Mouse (Mus musculus) left cerebral cortex, postnatal 4 days (tissue): ENCODE measurements at regions not wholly inside any gene's neighbourhood (a gene's known extent, or its start where the extent isn't known, plus 50 kb on each side); places are given as distances from the start of the nearest gene placed in this dataset.
"Not testable (repeated sequence)": the region's sequence is repeated elsewhere in the genome, so short reads cannot be mapped to it uniquely, and the experiment has no call there.

Experiments used
- DNase-seq: peaks from one replicate; pipeline ENCODE4 v3.0.0-alpha.2; 2022
- intact Hi-C: fragments of 180-260 bp; cut with DNase I; formaldehyde crosslinking; loops from one replicate; pipeline ENCODE4 v1.15.1; 2025

DNA sequence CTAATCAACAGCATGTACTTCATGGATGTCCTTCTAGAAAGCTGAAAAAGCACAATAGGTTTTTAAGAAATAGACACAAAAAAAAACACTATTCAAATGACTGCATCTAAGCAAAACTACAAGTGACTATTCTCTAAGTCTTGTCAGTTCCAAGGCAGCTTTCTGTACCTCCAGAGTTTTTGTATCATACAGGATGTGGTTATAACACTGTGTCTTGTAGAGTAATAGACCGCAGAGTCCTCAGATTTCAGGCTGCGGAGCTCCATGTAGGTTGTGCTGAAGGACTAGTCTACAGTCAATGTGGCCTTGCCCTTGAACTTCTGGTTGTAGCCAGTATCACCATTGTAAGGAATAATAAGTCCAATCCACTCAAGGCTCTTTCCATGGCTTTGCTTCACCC is 1137.7 kb upstream of the Zfp386 start:
- DNase-seq, intact Hi-C loops: not testable (repeated sequence)

DNA sequence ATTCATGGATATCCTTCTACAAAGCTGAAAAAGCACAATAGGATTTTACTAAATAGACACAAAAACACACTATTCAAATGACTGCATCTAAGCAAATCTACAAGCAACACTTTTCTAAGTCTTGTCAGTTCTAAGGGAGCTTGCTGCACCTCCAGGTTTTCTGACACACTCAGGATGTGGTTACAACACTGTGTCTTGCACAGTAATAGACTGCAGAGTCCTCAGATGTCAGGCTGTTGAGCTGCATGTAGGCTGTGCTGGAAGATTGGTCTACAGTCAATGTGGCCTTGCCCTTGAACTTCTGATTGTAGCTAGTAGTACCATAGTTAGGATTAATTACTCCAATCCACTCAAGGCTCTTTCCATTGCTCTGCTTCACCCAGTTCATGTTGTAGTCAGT is 1133.1 kb upstream of the Zfp386 start:
- intact Hi-C loops, DNase-seq: not testable (repeated sequence)

DNA sequence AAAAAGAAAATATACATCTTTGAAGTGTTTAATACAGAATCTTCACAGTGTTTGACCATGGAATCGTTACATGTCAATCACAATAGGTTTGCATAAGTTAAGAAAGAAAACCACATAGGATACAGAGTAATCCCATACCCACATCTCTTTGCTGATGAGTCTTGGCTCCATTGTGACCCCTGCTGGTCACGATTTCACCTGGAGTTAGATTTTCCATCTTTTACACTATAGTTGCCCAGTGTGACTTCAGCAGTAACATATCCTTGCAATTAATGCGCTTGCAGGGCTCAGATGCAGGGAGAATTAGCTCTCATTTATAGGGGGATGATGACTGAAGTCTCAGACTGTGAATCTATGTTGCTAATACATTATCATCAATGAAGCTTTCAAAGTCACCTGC is 1119.8 kb upstream of the Zfp386 start:
- intact Hi-C loops: no loop called here

DNA sequence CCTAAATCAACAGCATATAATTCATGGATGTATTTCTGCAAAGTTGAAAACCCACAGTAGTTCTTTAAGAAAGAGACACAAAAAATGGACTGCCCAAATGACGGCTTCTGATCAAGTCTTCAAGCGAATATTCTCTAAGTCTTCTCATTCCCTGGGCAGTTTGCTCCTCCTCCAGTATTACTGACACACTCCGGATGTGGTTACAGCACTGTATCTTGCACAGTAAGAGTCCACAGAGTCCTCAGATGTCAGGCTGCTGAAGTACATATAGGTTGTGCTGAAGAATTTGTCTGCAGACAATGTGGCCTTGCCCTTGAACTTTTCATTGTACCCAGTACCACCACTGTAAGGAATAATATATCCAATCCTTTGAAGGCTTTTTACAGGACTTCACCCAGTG is 1115.4 kb upstream of the Zfp386 start:
- intact Hi-C loops: no loop called here

More for the DNA sequence above, 1119.8 kb upstream of the Zfp386 start:
- DNase-seq: no peak

DNA sequence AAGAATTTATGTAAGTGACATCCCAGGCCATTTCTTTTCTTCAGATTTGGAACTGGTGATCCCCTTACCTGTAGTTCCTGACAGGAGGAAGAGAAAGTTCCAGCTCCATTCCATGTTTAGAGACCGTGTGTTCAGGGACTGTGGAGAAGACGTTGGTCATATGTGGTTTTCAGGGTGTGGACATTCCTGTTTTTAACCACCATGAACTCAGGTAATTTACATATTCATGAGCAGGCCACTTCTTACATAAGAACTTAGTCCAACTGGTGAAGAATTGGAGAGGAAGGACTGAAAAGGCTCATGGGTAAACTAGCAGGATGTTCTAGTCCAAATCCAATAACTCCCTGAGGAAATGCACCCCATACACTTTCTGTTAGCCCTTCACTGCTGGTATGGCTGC is 1114.9 kb upstream of the Zfp386 start:
- no peak for DNase-seq
- intact Hi-C loops: no loop called here

More for the DNA sequence above, 1115.4 kb upstream of the Zfp386 start:
- DNase-seq: no peak

DNA sequence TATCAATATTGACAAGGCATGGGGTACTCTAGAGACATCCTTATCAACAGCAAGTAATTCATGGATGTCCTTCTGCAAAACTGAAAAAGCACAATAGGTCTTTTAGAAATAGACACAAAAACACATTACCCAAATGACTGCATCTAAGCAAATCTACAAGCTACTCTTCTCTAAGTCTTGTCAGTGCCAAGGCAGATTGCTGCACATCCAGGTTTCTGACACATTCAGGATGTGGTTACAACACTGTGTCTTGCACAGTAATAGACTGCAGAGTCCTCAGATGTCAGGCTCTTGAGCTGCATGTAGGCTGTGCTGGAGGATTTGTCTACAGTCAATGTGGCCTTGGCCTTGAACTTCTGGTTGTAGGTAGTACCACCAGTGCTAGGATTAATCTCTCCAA is 1110.7 kb upstream of the Zfp386 start:
- DNase-seq, intact Hi-C loops: not testable (repeated sequence)

DNA sequence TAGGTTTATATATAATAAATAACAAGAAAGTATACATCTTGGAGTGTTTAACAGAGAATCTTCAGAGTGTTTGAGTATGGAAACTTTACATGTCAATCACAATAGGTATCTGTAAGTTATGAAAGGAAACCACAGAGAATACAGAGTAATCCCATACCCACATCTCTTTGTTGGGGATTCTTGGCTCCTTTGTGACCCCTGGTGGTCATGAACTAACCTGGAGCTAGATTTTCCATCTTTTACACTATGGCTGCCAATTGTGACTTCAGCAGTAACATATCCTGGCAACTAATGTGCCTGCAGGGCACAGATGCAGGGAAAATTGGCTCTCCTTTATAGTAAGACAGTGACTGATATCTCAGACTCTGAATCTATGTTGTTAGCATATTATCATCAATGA is 1107.9 kb upstream of the Zfp386 start:
- intact Hi-C loops: no loop called here
- no peak for DNase-seq

DNA sequence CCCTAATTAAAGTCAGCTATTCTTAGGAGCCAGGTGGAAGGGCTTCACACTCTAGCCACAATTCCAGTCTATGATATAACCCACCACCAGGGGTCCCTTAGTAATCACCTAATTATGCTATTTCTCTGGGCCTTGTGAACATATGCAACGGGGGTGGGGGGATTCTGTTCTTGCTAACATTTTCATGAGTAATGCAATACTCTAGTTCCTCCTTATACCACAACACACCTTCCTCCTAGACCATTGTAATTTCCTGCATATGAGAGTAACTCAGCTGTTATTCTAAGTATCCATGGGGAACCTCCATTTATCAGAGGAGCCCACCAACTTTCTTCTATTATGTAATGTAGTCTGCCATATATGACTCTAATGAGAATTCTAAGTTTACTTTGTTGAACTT is 1085.4 kb upstream of the Zfp386 start:
- intact Hi-C loops: no loop called here
- DNase-seq: no peak

DNA sequence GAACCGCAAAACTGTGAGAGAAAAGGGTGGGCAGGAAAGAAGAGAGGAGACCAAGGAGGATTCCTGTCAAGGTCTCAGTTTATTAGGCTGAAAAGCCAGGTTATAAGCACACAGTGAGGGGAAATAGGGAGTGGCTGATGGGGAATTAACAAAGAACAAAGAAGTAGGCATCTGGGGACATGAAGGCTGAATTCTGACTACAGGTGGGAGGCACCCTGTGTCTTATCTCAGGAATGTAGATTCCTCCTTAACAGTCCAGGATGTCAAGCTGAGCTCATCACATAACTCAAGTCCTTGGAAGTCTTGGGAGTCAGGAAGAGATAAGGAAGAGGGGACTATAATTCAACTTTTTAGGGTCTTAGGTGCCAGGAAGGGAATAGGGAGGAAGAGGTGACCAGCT is 1083.3 kb upstream of the Zfp386 start:
- intact Hi-C loops, DNase-seq: not testable (repeated sequence)

DNA sequence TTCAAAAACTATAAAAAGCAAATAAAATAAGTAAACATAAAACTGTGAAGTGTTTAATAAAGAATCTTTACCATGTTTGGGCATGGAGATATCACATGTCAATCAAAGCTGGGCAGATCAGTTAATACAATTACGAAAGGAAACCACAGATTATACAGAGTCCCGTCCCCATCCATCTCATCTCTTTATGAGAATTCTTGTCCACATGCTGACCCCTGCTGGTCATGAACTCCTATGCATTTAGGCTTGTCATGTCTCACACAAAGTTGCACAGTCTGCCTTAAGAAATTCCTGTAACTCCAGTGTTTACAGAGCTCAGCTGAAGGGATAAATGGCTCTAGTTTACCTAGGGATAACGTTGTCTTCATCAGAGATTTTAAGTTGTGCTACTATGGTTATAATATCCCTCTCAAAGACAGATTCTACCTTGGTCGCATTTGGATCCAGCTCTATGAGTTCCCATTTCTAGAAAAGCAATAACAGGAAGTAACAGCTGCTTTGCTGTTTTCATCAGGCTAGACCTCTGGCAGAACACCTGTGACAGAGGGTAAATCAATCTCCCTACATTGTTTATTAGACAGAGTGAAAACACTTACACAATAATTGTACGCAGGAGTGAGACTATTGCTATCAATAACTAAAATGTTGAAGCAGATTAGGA is 1065.9 kb upstream of the Zfp386 start:
- intact Hi-C loops: no loop called here
- DNase-seq: no peak

DNA sequence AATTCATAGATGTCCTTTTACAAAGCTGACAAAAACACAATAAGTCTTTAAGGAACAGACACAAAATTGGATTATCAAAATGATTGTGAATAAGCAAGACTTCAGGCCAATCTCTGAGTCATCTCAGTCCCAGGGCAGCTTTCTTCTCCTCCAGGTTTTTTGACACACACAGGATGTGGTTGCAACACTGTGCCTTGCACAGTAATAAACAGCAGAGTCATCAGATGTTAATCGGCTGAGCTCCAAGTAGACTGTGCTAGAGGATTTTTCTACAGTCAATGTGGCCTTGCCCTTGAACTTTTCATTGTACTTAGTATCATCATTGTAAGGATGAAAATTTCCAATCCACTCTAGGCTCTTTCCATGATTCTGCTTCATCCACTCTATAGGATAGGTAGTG is 1056.6 kb upstream of the Zfp386 start:
- no peak for DNase-seq
- intact Hi-C loops: no loop called here

DNA sequence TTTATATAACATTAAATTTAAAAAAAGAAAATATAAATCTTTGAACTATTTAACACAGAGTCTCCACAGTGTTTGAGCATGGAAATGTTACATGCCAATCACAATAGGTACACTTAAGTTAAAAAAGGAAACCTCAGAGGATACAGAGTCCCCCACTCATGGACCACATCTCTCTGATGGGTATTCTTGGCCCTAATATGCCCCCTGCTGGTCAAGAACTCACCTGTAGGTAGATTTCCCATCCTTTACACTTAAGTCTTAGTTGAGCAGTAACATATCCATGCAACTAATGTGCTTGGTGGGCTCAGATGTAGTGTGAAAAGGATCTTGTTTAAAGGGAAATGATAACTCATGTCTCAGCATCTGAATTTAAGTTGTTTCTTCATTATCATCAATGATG is 1050.7 kb upstream of the Zfp386 start:
- DNase-seq: no peak
- intact Hi-C loops: no loop called here

DNA sequence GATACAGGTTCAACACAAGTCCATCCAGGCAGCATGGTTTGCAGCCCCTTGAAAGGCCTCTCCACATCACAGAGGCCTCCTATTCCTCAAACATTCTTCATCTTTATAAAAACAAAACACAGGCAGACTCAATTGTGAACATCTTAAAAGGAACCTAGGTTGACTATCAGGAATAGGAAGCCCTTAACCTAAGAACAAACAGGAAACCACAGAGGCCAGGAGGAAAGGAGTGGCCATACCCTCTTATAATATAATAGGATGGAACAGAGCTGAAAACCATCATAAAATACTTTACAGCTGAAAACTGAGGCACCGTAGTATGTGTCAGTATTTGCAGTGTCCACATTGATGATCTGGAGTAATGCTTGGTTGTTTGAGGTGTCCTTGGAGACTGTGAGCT is 1044.4 kb upstream of the Zfp386 start:
- no peak for DNase-seq
- intact Hi-C loops: no loop called here

DNA sequence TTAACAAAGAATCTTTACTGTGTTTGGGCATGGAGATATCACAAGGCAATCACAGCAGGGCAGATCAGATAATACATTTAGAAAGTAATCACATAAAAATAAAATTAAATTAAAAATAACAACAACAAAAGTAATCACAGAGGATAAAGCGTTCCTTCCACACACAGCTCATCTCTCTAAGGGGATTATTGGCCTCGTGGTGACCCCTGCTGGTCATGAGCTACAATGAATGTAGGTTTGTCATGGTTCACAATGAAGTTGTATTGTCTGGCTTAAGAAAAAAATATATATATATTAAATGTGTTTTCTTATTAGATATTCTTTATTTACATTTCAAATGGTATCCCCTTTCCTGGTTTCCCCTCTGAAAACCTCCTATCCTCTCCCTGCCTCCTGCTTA is 1039.1 kb upstream of the Zfp386 start:
- DNase-seq: no peak

DNA sequence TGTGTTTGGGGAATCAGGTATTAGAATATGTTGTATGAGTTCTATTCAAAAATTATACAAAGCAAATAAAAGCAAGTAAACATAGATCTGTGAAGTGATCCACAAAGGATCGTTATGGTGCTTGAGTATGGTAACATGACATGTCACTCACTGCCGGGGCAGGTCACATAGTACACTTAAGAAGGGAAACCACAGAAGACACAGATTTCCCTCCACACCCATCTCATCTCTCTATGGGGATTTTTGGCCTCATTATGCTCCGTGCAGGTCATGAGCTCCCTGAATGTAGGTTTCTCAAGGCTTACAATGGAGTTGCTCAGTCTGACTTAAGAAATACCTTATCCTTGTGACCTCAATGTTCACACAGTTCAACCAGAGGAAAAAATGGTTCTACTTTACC is 1034.8 kb upstream of the Zfp386 start:
- intact Hi-C loops: no loop called here
- no peak for DNase-seq

More for the DNA sequence above, 1039.1 kb upstream of the Zfp386 start:
- intact Hi-C loops: no loop called here

DNA sequence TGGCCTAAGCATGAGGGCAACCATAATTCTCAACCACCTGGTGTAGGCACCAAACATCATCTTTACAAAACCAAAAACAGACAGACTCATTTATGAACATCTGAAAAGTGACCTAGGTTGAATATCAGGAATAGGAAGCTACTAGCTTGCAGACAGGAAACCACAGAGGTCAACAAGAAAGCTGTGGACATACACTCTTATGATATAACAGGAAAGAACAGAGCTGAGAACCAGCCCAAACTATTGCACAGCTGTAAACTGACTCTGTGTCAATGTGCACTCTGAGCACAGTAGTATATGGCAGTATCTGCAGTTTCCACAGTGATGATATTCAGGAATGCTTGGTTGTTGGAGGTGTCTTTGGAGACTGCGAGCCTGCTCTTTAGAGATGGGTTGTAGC is 1023.8 kb upstream of the Zfp386 start:
- intact Hi-C loops: no loop called here
- no peak for DNase-seq

DNA sequence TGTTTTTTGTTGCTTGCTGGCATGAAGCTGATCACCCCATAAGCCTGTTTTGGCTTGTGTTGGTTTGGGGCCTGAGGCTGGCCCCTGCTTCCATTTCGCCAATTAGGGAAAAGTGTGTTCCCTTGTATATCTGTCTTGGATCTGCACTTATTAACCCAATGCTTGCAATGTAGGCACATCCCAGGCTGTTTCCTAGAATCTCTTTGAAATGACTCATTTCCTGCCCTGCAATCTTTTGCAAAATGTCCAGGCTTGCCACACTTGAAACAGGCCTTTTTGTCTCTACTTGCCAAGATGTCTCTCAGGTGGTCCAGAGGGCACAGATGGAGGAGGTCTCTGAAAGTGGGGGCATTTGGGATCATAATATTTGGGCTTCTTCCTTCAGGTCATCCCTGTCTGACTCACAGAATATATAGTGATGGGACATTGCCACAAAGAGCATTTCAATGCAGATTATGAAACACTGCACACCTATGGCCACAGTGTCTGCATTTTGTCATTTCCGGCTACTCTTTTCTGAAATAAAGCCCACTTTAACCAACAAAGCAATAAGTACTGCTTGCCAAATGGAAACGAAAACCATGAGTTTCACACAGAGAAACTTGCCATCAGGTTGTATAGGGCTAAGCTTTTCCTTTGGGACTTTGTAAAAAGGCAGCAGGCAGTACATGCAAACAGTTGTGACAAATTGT is 1012.9 kb upstream of the Zfp386 start:
- DNase-seq: no peak
- intact Hi-C loops: no loop called here

DNA sequence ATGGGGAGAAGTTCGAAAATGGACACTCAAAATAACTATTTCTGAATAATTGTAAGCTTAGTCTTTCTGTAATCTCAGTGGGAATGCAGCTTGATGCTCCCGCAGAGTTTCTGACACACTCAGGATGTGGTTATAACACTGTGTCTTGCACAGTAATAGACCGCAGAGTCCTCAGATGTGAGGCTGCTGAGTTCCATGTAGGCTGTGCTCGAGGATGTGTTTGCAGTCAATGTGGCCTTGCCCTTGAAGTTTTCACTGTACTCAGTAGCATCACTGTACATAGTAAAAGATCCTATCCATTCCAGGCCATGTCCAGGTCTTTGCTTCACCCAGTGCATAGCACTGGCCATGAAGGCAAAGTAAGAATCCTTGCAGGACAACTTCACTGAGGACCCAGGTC is 992.4 kb upstream of the Zfp386 start:
- intact Hi-C loops: no loop called here

DNA sequence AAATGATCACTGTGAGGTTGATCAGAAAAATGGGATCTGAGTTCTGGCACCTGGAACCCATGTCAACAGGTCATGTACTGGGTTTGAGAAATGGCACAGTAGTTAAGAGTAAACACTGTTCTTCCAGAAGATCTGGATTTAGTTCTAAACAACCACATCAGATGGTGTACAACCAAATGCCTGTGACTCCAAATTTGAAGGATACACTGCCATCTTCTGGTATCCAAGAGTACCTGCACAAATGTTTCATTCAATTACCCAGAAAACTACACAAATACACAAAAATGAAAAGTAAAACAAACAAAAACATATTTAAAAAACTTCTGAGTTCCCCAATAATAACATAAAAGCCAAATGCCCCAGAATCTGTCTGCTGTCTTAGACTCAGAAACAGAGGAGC is 987.6 kb upstream of the Zfp386 start:
- not testable (repeated sequence) for DNase-seq
- intact Hi-C loops: loop anchor here (10.0 kb wide), 1 partner anchor 495 kb away; no protein-coding TSS in a partner anchor

More for the DNA sequence above, 992.4 kb upstream of the Zfp386 start:
- no peak for DNase-seq

DNA sequence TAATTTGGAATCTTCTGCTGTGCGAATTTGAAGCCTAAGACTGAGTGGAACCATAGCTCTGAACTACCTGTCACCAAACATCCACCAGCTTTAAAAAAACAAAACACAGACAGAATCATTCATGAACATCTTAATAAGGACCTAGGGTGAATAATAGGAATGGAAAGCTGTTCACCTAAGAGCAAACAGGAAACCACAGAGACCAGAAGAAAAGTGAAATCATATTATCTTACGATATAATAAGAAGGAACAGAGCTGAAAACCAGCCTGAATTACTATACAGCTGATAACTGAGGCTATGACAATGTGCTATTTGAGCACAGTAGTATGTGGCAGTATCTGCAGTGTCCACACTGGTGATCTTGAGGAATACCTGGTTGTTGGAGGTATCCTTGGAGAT is 980.3 kb upstream of the Zfp386 start:
- intact Hi-C loops: loop anchor here (10.0 kb wide), 1 partner anchor 488 kb away; no protein-coding TSS in a partner anchor
- no peak for DNase-seq

DNA sequence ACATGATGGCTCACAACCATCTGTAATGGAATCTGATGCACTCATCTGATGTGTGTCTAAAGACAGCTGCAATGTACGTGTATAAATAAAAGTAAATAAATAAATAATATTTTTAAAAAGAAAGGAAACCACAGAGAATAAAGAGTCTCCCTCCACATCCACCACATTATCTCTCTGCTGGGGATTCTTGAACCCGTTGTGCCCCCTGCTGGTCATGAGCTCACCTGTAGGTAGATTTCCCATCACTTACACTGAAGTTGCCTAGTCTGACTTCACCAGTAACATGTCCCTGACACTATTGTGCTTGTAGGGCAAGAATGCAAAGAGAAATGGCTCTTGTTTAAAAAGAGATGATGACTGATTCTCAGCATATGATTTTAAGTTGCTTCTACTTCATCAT is 956.1 kb upstream of the Zfp386 start:
- intact Hi-C loops, DNase-seq: not testable (repeated sequence)

DNA sequence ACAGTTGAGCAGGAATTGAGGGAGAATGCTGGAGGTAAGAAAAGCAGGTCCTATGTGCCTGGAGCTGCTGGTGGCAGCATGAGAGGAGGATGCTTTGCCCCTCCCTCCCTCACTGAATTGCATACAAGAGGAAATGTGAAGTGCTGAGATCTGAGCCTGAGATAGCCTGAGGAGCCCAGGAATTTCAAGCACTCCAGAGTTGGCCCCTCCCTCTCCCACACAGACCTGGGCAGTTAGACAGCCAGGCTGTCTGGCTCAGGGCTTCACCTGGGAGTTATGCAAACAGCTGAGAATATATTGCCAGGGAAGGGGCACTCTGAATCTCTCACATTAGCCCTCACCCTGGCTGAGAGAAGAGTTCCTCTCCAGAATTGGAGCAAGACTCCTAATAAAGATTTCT is 937.8 kb upstream of the Zfp386 start:
- DNase-seq: no peak
- intact Hi-C loops: no loop called here
